Mouse (Mus musculus) lung, postnatal 0 days (tissue): ENCODE results near the gene Ccdc47. TPM values are rescaled to one million over a fixed set of nuclear protein-coding genes. Genes with fewer than 3 reads are reported as not detected.

Source experiments
- ATAC-seq: fragments of 200-750 bp; cut with Nextera tagmentation; 2 replicates; pipeline ENCODE4 v1.8.0; 2017; ENCODE audit warnings: moderate library complexity
- DNase-seq: peaks from one replicate; pipeline ENCODE4 v3.0.0-alpha.2; 2016; ENCODE audit warnings: low spot score
- H3K27ac ChIP-seq: fragments of 300-500 bp; sonication (generic); 2 replicates; pipeline ENCODE4 v1.5.1; 2014; ENCODE audit warnings: antibody characterized with exemption, mild to moderate bottlenecking, low read length, mixed read lengths
- H3K27me3 ChIP-seq: fragments of 300-500 bp; sonication (generic); replicated peaks from 2 replicates; pipeline ENCODE4 v1.6.1; 2014; ENCODE audit warnings: low read length, mixed read lengths; ENCODE audit not compliant: insufficient read depth
- H3K36me3 ChIP-seq: fragments of 300-500 bp; sonication (generic); 2 replicates; pipeline ENCODE4 v1.6.1; 2014; ENCODE audit warnings: low read length, mixed read lengths; ENCODE audit not compliant: insufficient read depth
- H3K4me1 ChIP-seq: fragments of 300-500 bp; sonication (generic); 2 replicates; pipeline ENCODE4 v1.6.1; 2014; ENCODE audit warnings: antibody characterized with exemption, low read depth, low read length, mixed read lengths; ENCODE audit not compliant: insufficient read depth
- H3K4me2 ChIP-seq: fragments of 300-500 bp; sonication (generic); replicated peaks from 2 replicates; pipeline ENCODE4 v1.6.1; 2014; ENCODE audit warnings: low read depth, mild to moderate bottlenecking, low read length, moderate library complexity, mixed read lengths
- H3K4me3 ChIP-seq: fragments of 300-500 bp; sonication (generic); 2 replicates; pipeline ENCODE4 v1.5.1; 2014; ENCODE audit warnings: low read depth, low read length
- H3K9ac ChIP-seq: fragments of 300-500 bp; sonication (generic); replicated peaks from 2 replicates; pipeline ENCODE4 v1.6.1; 2014; ENCODE audit warnings: low read depth, mild to moderate bottlenecking
- H3K9me3 ChIP-seq: fragments of 300-500 bp; sonication (generic); 2 replicates; pipeline ENCODE4 v1.6.1; 2016; ENCODE audit warnings: low read length, mixed read lengths
- CTCF ChIP-seq: IDR thresholded peaks from 2 replicates; pipeline ENCODE4 v1.5.1; 2016; ENCODE audit warnings: antibody characterized with exemption, mild to moderate bottlenecking
- EP300 ChIP-seq: IDR thresholded peaks from 2 replicates; pipeline ENCODE4 v1.6.1; 2016; ENCODE audit warnings: antibody characterized with exemption, mild to moderate bottlenecking, control low read depth
- WGBS: fragments of 180-500 bp; shearing (Covaris S2); extraction: QIAGEN DNeasy Blood & Tissue Kit; methylation state at CpG from one replicate; pipeline ENCODE4 v1.1.7; 2014; 5-methylcytosine and 5-hydroxymethylcytosine counted together
- polyA plus RNA-seq: library from polyadenylated mRNA; unstranded; fragments of >200 nt; fragmentation: Nextera tagmentation; extraction: Ambion mirVana; gene quantifications from 2 replicates; pipeline ENCODE4 v1.2.1, GENCODE M21; 2015

Ccdc47 gene
- polyA plus RNA-seq, 1 experiment from 2014 or later, result 67.7 TPM

- DNase-seq (peak; percentile 74), ATAC-seq (peak; percentile 28)
- H3K27me3 ChIP-seq, result no peaks in the 10 kb centered on the region
- peak within 1 kb of the TSS; percentile 66 for H3K9ac ChIP-seq
- TF ChIP-seq CTCF, result no peak
- no peak for TF ChIP-seq EP300
- no peaks in the 10 kb centered on the region for H3K9me3 ChIP-seq
- peak within 1 kb of the TSS; percentile 96 for H3K4me2 ChIP-seq
- H3K36me3 ChIP-seq, result peaks cover 8% of the 10 kb centered on the region; the same call in 1 of the 2 replicates
- WGBS, result 38% methylated on average over 22 of the region's 22 CpGs
- peaks cover 19% of the 10 kb centered on the region for H3K4me1 ChIP-seq
- H3K4me3 ChIP-seq, result peak within 1 kb of the TSS; percentile 86
- H3K27ac ChIP-seq, result peak within 1 kb of the TSS; percentile 93
Observed at GRCm38 (mm10) chr11:106160841-106161721, 55.1 kb downstream of the Ccdc47 start, which contains the start of the genes Gm10840 and Limd2. Gene Gm10840 (plus strand): TSS chr11:106160850. Gene Limd2 (minus strand): TSS chr11:106160860.

- under 1% methylated on average over 51 of the region's 106 CpGs for WGBS
- peak overlapping the region; percentile 86 for H3K4me3 ChIP-seq
Observed at GRCm38 (mm10) chr11:106159921-106160840, 56.0 kb downstream of the Ccdc47 start.

GRCm38 (mm10) chr11:106159216-106159920 is 56.8 kb downstream of the Ccdc47 start:
- TF ChIP-seq CTCF, result no peak
- peak overlapping the region; percentile 86 for H3K4me3 ChIP-seq
- peaks cover 19% of the 10 kb centered on the region for H3K4me1 ChIP-seq
- peak; percentile 93 for DNase-seq
- peak overlapping the region; percentile 93 for H3K27ac ChIP-seq
- H3K27me3 ChIP-seq, result no peaks in the 10 kb centered on the region
- peak; percentile 83 for ATAC-seq
- H3K36me3 ChIP-seq, result peaks cover 12% of the 10 kb centered on the region
- H3K9me3 ChIP-seq, result no peaks in the 10 kb centered on the region
- WGBS, result 0% methylated on average over 25 of the region's 25 CpGs
- peak overlapping the region; percentile 96 for H3K4me2 ChIP-seq
- peak overlapping the region; percentile 66 for H3K9ac ChIP-seq

More at GRCm38 (mm10) chr11:106159921-106160840, 56.0 kb downstream of the Ccdc47 start:
- ATAC-seq, result peak; percentile 64
- peak overlapping the region; percentile 66 for H3K9ac ChIP-seq
- TF ChIP-seq CTCF, result peak; percentile 38
- no peak for TF ChIP-seq EP300
- H3K27me3 ChIP-seq, result no peaks in the 10 kb centered on the region
- peak overlapping the region; percentile 96 for H3K4me2 ChIP-seq
- DNase-seq, result peak; percentile 81
- peak overlapping the region; percentile 93 for H3K27ac ChIP-seq
- peaks cover 8% of the 10 kb centered on the region for H3K36me3 ChIP-seq
- H3K9me3 ChIP-seq, result no peaks in the 10 kb centered on the region
- H3K4me1 ChIP-seq, result peaks cover 19% of the 10 kb centered on the region

DNA sequence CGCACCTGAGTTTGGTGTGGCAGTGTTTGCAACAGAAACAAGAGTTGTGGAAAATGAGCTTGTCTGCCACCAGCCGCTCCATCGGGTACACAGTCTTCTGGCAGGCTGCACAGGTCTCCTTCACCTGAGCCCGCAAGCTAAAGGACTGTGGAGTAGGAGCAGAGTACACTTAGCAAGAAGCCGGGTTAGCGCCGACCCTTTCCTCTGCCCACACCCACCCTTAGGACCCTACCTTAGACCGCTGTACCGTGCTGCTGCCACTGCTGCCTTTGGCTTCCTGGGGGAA is 57.3 kb downstream of the Ccdc47 start:
- peak overlapping the region; percentile 93 for H3K27ac ChIP-seq
- H3K4me2 ChIP-seq, result peak overlapping the region; percentile 96
- H3K4me1 ChIP-seq, result peaks cover 19% of the 10 kb centered on the region
- 24% methylated on average over 9 of the region's 9 CpGs for WGBS
- H3K4me3 ChIP-seq, result peak overlapping the region; percentile 86
- no peaks in the 10 kb centered on the region for H3K27me3 ChIP-seq
- DNase-seq, result no peak
- H3K36me3 ChIP-seq, result peaks cover 17% of the 10 kb centered on the region
- no peaks in the 10 kb centered on the region for H3K9me3 ChIP-seq
- TF ChIP-seq EP300, result no peak
- no peak for TF ChIP-seq CTCF
- ATAC-seq, result no peak
- H3K9ac ChIP-seq, result peak overlapping the region; percentile 66; the same call in 1 of the 2 replicates

GRCm38 (mm10) chr11:106158081-106158929 is 57.8 kb downstream of the Ccdc47 start:
- no peak for ATAC-seq
- WGBS, result 51% methylated on average over 14 of the region's 14 CpGs
- Histone ChIP-seq H3K27me3 (no peaks in the 10 kb centered on the region), H3K4me2 (peak overlapping the region; percentile 96), H3K9ac (0 out of 2 replicates have a peak overlapping the region, but pooled peaks have one; percentile 66), H3K4me1 (peaks cover 17% of the 10 kb centered on the region), H3K9me3 (no peaks in the 10 kb centered on the region), H3K36me3 (peaks cover 21% of the 10 kb centered on the region), H3K4me3 (peak overlapping the region; percentile 86), H3K27ac (peak overlapping the region; percentile 93)
- peak; percentile 40 for DNase-seq
- TF ChIP-seq CTCF (peak; percentile 72), EP300 (no peak)
